Mouse (Mus musculus): ENCODE measurements around the gene Bbc3. TPM values are rescaled to one million over a fixed set of nuclear protein-coding genes. Genes with fewer than 3 reads are reported as not detected.
A peak's percentile ranks its signal among the peaks of the same experiment; 100 is the strongest.

Gene Bbc3
- polyA plus RNA-seq, 1 experiment from 2014 or later, result 6.4 TPM

DNA sequence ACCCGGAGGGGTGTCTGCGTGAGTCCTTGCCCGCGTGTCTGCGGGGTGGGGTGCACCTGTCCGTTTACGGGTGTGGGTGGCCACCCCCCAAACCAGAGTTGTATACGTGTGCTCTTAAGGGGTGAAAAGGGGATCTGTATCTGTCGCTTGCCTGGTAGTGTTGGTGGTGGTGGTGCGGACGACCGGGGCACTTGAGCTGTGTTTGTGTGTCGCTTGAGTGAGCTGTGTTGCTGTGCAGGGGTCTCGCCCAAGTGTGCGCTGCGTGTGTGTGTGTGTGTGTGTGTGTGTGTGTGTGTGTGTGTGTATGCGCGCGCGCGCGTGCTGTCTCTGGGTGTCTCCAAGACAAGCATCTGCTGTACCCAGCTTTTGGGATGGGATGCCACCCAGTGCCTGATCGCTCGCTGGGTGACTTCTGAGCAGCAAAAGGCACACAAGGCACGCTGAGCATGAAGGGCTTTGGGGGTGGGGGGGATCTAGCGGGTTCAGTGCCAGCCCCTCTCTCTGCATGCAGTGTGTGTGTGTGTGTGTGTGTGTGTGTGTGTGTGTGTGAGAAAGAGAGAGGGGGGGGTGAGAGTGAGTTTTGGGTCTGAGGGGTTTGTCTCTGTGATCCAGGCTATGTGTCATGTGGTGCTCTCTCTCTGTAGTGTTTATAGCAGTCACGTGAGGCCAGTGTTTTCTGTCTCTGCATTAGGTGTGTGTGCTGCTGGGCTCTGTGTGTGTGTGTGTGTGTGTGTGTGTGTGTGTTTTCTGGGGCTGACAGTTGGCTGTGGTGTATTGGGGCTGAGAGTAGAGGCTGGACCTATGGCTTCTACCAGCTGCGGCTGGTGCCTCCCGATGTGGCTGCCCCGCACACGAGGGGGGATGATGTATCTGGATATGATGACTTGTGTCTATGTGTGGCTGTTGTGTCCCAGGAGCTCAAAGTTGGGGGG is 2.6 kb downstream of the Bbc3 start:
- H3K4me3 ChIP-seq (ENCODE audit: low read depth, low read length), result peak overlapping the region; percentile 73
- H3K4me2 ChIP-seq (replicated peaks; ENCODE audit: low read depth, low read length), result peak overlapping the region; percentile 98
- H3K27ac ChIP-seq (ENCODE audit: low read depth, low read length), result peak overlapping the region; percentile 36; the same call in 1 of the 2 replicates
- no peaks in the 10 kb centered on the region for H3K36me3 ChIP-seq (ENCODE audit: control insufficient read depth, insufficient read depth, low read length)
- peak overlapping the region; percentile 92; the same call in 1 of the 2 replicates for H3K9ac ChIP-seq (ENCODE audit: low read depth, low read length)
- no peaks in the 10 kb centered on the region for H3K9me3 ChIP-seq (ENCODE audit: control insufficient read depth, low read length)
- H3K27me3 ChIP-seq (ENCODE audit: control insufficient read depth, insufficient read depth, low read length), result no peaks in the 10 kb centered on the region
- ATAC-seq (ENCODE audit: low FRiP score) (0 out of 2 replicates have a peak, but pooled peaks have one; percentile 0), DNase-seq (ENCODE audit: low spot score) (peak; percentile 45)
- 2% methylated on average over 29 of the region's 31 CpGs for WGBS
- H3K4me1 ChIP-seq (replicated peaks; ENCODE audit: control insufficient read depth, insufficient read depth, low read length), result peaks cover 11% of the 10 kb centered on the region

GRCm38 (mm10) chr7:16311453-16312004 is 3.3 kb downstream of the Bbc3 start:
- Histone ChIP-seq H3K36me3 (ENCODE audit: control insufficient read depth, insufficient read depth, low read length) (no peaks in the 10 kb centered on the region), H3K9me3 (ENCODE audit: control insufficient read depth, low read length) (no peaks in the 10 kb centered on the region), H3K4me3 (ENCODE audit: low read depth, low read length) (peak overlapping the region; percentile 73), H3K4me2 (replicated peaks; ENCODE audit: low read depth, low read length) (peak overlapping the region; percentile 98), H3K4me1 (replicated peaks; ENCODE audit: control insufficient read depth, insufficient read depth, low read length) (peaks cover 11% of the 10 kb centered on the region), H3K27ac (ENCODE audit: low read depth, low read length) (peak overlapping the region; percentile 94), H3K9ac (ENCODE audit: low read depth, low read length) (peak overlapping the region; percentile 92), H3K27me3 (ENCODE audit: control insufficient read depth, insufficient read depth, low read length) (no peaks in the 10 kb centered on the region)
- 2% methylated on average over 14 of the region's 14 CpGs for WGBS
- ATAC-seq (ENCODE audit: low FRiP score), result no peak
- no peak for DNase-seq (ENCODE audit: low spot score)

- Histone ChIP-seq H3K4me3 (ENCODE audit: low read depth, low read length) (peak overlapping the region; percentile 73), H3K27me3 (ENCODE audit: control insufficient read depth, insufficient read depth, low read length) (no peaks in the 10 kb centered on the region), H3K9me3 (ENCODE audit: control insufficient read depth, low read length) (no peaks in the 10 kb centered on the region), H3K4me1 (replicated peaks; ENCODE audit: control insufficient read depth, insufficient read depth, low read length) (peaks cover 11% of the 10 kb centered on the region), H3K36me3 (ENCODE audit: control insufficient read depth, insufficient read depth, low read length) (no peaks in the 10 kb centered on the region), H3K4me2 (replicated peaks; ENCODE audit: low read depth, low read length) (peak overlapping the region; percentile 98), H3K9ac (ENCODE audit: low read depth, low read length) (peak overlapping the region; percentile 92), H3K27ac (ENCODE audit: low read depth, low read length) (peak overlapping the region; percentile 94)
- ATAC-seq (ENCODE audit: low FRiP score) (peak; percentile 12), DNase-seq (ENCODE audit: low spot score) (peak; percentile 45)
- WGBS, result under 1% methylated on average over 49 of the region's 49 CpGs
Measured at GRCm38 (mm10) chr7:16312011-16312671, 3.9 kb downstream of the Bbc3 start.

DNA sequence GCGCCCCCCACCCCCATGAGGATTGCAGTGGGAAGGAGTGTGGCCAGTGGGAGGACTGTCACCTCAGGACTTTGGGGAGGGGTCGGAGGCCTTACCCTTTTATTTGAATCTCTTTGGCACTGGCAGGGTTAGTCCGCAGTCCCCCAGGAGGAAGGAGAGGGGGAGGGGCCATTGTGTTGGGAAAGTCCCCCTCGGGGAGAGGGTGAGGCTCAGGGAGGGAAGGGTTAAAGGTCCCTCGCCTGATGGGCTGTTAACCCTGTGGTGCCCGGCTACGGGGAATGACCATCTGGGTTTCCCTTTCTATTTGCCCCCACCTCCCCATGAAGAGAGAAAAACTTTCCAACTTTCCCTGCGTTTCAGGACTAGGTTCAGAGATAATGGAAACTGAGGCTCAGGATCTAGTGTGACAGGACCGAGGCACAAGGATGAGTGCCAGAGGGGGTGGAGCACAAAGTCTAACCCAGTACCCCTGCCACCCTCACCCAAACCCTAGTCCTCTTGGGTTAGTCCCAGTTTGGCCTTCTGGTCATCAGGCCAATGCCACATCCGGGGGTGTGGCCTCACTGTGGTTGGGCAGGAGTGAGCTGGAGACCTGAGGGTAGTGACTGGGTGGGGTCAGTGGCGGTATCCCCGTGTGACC is 4.6 kb downstream of the Bbc3 start:
- Histone ChIP-seq H3K36me3 (ENCODE audit: control insufficient read depth, insufficient read depth, low read length) (no peaks in the 10 kb centered on the region), H3K27me3 (ENCODE audit: control insufficient read depth, insufficient read depth, low read length) (no peaks in the 10 kb centered on the region), H3K4me2 (replicated peaks; ENCODE audit: low read depth, low read length) (peak overlapping the region; percentile 98), H3K4me1 (replicated peaks; ENCODE audit: control insufficient read depth, insufficient read depth, low read length) (peaks cover 11% of the 10 kb centered on the region), H3K9ac (ENCODE audit: low read depth, low read length) (peak overlapping the region; percentile 92), H3K9me3 (ENCODE audit: control insufficient read depth, low read length) (no peaks in the 10 kb centered on the region), H3K4me3 (ENCODE audit: low read depth, low read length) (peak overlapping the region; percentile 73), H3K27ac (ENCODE audit: low read depth, low read length) (peak overlapping the region; percentile 94)
- DNase-seq (ENCODE audit: low spot score) (peak; percentile 86), ATAC-seq (ENCODE audit: low FRiP score) (peak; percentile 19)
- WGBS, result 1% methylated on average over 12 of the region's 12 CpGs

GRCm38 (mm10) chr7:16313481-16314220 is 5.5 kb downstream of the Bbc3 start:
- H3K4me1 ChIP-seq (replicated peaks; ENCODE audit: control insufficient read depth, insufficient read depth, low read length), result peaks cover 11% of the 10 kb centered on the region
- peak; percentile 72 for ATAC-seq (ENCODE audit: low FRiP score)

GRCm38 (mm10) chr7:16314221-16314775 is 6.1 kb downstream of the Bbc3 start:
- ATAC-seq (ENCODE audit: low FRiP score), result no peak; the same call in 1 of the 2 replicates
- peak overlapping the region; percentile 79 for H3K9ac ChIP-seq (ENCODE audit: low read depth, low read length)
- H3K4me2 ChIP-seq (replicated peaks; ENCODE audit: low read depth, low read length), result peak overlapping the region; percentile 98
- H3K4me3 ChIP-seq (ENCODE audit: low read depth, low read length), result peak overlapping the region; percentile 73
- WGBS, result 9% methylated on average over 13 of the region's 13 CpGs
- H3K4me1 ChIP-seq (replicated peaks; ENCODE audit: control insufficient read depth, insufficient read depth, low read length), result peaks cover 8% of the 10 kb centered on the region
- no peaks in the 10 kb centered on the region for H3K36me3 ChIP-seq (ENCODE audit: control insufficient read depth, insufficient read depth, low read length)
- no peaks in the 10 kb centered on the region for H3K27me3 ChIP-seq (ENCODE audit: control insufficient read depth, insufficient read depth, low read length)
- H3K27ac ChIP-seq (ENCODE audit: low read depth, low read length), result peak overlapping the region; percentile 94
- DNase-seq (ENCODE audit: low spot score), result no peak
- no peaks in the 10 kb centered on the region for H3K9me3 ChIP-seq (ENCODE audit: control insufficient read depth, low read length)

More at GRCm38 (mm10) chr7:16313481-16314220, 5.5 kb downstream of the Bbc3 start:
- H3K9ac ChIP-seq (ENCODE audit: low read depth, low read length), result peak overlapping the region; percentile 79
- peak overlapping the region; percentile 94 for H3K27ac ChIP-seq (ENCODE audit: low read depth, low read length)
- H3K9me3 ChIP-seq (ENCODE audit: control insufficient read depth, low read length), result no peaks in the 10 kb centered on the region
- H3K27me3 ChIP-seq (ENCODE audit: control insufficient read depth, insufficient read depth, low read length), result no peaks in the 10 kb centered on the region
- peak overlapping the region; percentile 73 for H3K4me3 ChIP-seq (ENCODE audit: low read depth, low read length)
- WGBS, result under 1% methylated on average over 50 of the region's 66 CpGs
- peak overlapping the region; percentile 98 for H3K4me2 ChIP-seq (replicated peaks; ENCODE audit: low read depth, low read length)
- no peaks in the 10 kb centered on the region for H3K36me3 ChIP-seq (ENCODE audit: control insufficient read depth, insufficient read depth, low read length)
- peak; percentile 82 for DNase-seq (ENCODE audit: low spot score)

DNA sequence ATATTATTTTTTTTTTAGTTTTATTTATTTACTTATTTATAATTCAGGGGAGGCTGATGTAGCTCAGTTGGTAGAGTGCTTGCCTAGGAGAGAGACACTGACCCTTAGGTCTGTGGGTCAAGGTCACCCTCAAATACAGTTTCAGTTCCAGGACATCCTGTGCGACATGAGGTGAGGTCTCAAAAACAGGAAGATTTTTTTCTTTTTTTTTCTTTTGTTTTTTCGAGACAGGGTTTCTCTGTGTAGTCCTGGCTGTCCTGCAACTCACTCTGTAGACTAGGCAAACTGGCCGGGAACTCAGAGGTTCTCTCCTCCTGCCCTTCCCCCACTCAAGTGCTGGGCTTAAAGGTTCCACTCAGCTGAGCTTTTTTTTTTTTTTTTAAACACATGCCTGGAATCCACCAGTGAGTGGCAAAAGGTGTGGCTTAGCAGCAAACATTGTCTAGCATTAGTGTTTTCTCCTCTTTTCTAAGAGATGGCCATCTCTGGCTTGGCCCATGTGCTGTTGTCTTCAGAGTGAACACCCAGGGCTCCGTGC is 7.1 kb downstream of the Bbc3 start:
- WGBS, result 72% methylated on average over 4 of the region's 4 CpGs
- no peaks in the 10 kb centered on the region for H3K9me3 ChIP-seq (ENCODE audit: control insufficient read depth, low read length)

More for the DNA sequence above, 7.1 kb downstream of the Bbc3 start:
- ATAC-seq (ENCODE audit: low FRiP score) (no peak), DNase-seq (ENCODE audit: low spot score) (no peak)
- no peak overlapping the region for H3K9ac ChIP-seq (ENCODE audit: low read depth, low read length)
- peaks cover 7% of the 10 kb centered on the region; the same call in 1 of the 2 replicates for H3K4me1 ChIP-seq (replicated peaks; ENCODE audit: control insufficient read depth, insufficient read depth, low read length)
- no peaks in the 10 kb centered on the region for H3K36me3 ChIP-seq (ENCODE audit: control insufficient read depth, insufficient read depth, low read length)
- no peak overlapping the region for H3K4me2 ChIP-seq (replicated peaks; ENCODE audit: low read depth, low read length)
- no peak overlapping the region for H3K27ac ChIP-seq (ENCODE audit: low read depth, low read length)
- H3K27me3 ChIP-seq (ENCODE audit: control insufficient read depth, insufficient read depth, low read length), result no peaks in the 10 kb centered on the region
- H3K4me3 ChIP-seq (ENCODE audit: low read depth, low read length), result no peak overlapping the region

Measured in hindbrain, embryonic 11.5 days (tissue).